Mouse (Mus musculus) common myeloid progenitor, adult 5-6 weeks (primary cell): ENCODE data around the gene Ptdss2. TPM values are rescaled to one million over a fixed set of nuclear protein-coding genes. Genes with fewer than 3 reads are reported as not detected.
A peak's percentile ranks its signal among the peaks of the same experiment; 100 is the strongest.

Source experiments
- ATAC-seq: replicated peaks from 2 replicates; pipeline ENCODE4 v1.8.0; 2016; ENCODE audit warnings: low read depth, mild to moderate bottlenecking, moderate TSS enrichment, inconsistent platforms; ENCODE audit not compliant: poor library complexity, severe bottlenecking
- total RNA-seq: library from RNA; stranded (forward); fragments of 200-1000, 187-1606 nt; gene quantifications from 2 replicates; pipeline ENCODE4 v1.2.3, GENCODE M21; 2017

Ptdss2 gene
- 12.8 and 16.6 TPM in 2 replicates for total RNA-seq

DNA sequence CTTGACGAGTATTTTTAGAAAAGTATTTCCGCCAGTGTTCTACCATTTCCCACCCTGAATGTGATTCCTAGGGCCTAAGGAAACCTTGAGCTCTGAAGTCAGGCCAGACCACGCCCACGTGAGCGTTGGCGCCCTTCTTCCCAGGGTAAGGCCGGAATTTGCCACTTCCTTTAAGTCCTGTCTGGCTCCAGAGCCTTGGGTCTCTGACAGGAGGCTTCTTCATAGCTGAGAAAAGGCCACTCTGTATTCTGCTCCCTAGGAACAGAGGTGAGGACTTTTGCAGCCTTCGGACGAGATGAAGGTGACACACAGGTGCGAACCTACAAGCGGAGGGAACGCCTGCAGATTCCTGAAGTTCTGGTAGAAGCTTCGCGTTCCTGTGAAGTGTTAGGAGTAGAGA lies at the start of gene Ptdss2:
Ptdss2 (plus strand) TSS at position 138 of the 400 bp plus-strand sequence.
- 0 out of 2 replicates have a peak, but pooled peaks have one; percentile 5 for ATAC-seq

DNA sequence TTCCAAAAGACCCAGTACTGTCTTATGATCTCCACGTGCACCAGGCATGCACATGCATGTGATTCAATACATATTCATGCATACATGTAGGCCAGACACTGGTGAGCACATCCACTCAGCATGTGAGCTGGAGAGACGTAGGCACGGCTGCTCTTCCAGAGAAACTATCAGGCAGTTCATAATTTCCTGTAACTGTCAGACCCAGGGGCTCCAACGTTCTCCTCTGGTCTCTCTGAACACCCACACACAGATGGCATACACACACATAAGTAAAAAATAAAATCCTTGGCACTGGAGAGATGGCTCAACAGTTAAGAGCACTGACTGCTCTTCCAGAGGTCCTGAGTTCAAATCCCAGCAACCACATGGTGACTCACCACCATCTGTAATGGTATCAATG lies 48.4 kb upstream of the Ptdss2 start:
- ATAC-seq, result no peak

DNA sequence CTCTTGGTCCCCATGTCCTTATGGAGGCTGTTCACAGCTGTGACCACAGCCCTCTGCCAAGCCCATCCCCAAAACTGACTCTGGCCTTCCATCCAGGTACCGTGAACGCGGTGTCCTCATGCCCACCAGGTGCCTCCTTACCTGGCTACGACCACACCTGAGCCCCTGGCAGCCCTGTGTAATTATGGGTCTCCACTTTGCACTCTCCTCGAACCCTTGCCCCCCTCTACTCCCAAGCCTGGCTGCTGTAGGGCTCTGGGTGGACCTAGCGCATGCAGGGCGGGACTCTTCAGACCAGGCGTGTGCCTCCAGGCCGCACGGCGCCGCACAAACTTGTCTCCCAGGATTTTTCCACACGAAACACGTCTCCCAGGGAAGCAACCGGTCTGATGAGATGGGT lies 44.3 kb upstream of the Ptdss2 start, which contains the start of gene Pkp3:
Pkp3 (plus strand) TSS at position 378 of the 400 bp plus-strand sequence.
- no peak for ATAC-seq

GRCm38 (mm10) chr7:141078876-141079275 lies 43.3 kb upstream of the Ptdss2 start:
- ATAC-seq, result no peak

- ATAC-seq, result no peak
Observed at GRCm38 (mm10) chr7:141079481-141080449, 42.4 kb upstream of the Ptdss2 start.

- ATAC-seq, result peak; percentile 55
Observed at GRCm38 (mm10) chr7:141087894-141088293, 34.3 kb upstream of the Ptdss2 start.

GRCm38 (mm10) chr7:141088473-141088872 lies 33.7 kb upstream of the Ptdss2 start:
- ATAC-seq, result peak; percentile 40

GRCm38 (mm10) chr7:141090228-141090627 lies 32.0 kb upstream of the Ptdss2 start:
- ATAC-seq, result no peak

DNA sequence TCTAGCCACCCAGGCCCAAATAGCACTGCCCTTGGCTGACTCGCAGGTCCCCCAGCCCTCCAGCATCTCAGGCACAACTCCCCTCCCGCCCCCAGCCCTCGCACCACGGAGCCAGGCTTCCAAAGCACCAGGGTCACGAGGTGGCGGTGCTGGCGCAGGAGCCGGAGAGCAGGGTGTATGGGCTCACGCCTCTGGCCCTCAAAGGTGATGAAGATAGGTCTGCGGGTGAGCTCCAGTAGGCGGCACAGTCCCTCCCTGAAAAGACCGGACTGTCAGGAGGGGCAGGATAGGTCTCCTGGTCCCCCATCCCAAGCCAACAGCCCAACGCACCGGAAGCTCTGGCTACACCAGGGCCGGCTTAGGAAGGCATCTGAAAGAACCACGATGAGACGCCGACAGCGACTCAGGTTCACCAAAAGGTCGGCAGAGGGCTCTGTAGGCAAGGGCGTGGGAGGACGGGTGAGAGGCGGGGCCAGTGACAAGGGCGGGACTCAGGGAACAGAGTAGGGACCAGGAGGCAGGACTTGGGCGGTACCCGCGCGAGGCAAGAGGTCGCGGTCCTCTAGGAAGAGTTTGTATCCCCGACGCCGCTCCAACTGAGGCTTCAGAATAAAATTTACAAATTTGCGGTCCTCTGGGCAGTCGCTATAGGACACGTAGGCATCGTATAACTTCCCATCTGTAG lies 30.0 kb upstream of the Ptdss2 start:
- peak; percentile 73 for ATAC-seq

DNA sequence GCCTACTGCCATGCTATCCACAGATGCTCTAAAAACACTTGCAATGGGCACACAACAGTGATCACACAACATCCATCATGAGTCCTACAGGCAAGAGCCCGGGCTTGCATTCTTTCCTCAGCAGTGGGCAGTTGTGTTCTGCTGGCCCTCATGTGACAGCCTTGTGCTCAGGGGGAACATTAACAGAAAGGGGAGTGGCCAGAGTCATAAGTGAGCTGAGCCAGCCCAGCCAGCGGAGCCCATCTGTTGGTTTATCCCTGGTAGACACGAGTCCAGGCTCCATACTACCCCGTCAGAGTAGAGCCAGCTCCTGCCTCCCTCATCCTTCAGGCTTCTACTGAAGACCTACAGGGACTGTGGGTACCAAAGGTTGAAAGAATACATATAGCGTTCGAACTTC lies 28.2 kb upstream of the Ptdss2 start:
- ATAC-seq, result no peak

DNA sequence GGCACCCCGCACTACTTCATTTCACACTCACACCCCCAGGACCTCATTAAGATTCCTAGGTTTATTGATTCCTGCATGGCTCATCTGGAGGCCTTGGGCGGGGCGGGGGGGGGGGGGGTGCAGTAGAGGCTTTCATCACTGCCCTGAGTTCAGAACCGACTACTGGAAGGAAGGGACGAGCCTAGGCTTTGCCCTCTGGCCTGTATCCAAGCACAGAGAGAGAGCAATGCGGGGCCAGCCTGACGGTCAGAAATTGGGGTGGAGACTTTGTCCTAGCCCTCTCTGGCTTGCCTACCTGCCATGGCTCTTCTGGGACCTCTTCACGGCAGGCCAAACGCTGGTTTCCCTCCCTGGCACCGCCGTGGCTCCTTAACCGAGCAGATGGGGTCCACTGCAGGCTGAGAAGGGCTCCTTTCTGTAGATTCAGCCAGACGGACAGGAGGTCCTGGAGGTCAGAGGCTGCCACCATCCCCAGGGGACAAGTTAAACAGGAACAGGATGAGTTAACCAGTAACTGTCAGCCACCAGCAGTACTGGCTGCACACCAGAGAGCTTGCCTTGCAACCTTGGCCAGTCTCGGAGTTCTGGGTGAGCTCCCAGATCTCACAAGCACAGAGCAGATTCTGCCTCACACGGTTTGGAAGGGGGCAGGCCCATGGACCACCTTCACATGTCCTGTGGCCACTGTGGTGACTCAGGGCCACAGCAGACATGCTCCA lies 27.5 kb upstream of the Ptdss2 start:
- no peak for ATAC-seq

GRCm38 (mm10) chr7:141096021-141096420 lies 26.2 kb upstream of the Ptdss2 start:
- no peak for ATAC-seq

GRCm38 (mm10) chr7:141096649-141097056 lies 25.5 kb upstream of the Ptdss2 start:
- peak; percentile 76 for ATAC-seq

DNA sequence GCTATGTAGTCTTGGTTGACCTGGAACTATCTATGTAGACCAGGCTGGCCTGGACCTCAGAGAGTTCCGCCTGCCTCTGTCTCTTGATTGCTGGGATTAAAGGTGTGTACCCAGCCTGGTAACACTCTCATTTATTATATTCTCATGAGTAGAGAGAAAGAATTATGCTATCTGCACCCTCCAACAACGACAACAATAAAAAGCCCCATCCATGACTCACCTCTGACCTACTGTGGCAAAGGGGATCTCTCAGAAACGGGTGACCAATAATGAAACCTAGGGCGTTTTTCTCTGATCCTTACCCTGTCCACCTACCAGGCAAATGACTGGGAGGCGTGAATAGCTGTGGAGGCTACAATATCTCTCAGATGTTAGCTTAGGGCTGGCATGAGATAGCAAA lies 25.0 kb upstream of the Ptdss2 start:
- no peak for ATAC-seq

DNA sequence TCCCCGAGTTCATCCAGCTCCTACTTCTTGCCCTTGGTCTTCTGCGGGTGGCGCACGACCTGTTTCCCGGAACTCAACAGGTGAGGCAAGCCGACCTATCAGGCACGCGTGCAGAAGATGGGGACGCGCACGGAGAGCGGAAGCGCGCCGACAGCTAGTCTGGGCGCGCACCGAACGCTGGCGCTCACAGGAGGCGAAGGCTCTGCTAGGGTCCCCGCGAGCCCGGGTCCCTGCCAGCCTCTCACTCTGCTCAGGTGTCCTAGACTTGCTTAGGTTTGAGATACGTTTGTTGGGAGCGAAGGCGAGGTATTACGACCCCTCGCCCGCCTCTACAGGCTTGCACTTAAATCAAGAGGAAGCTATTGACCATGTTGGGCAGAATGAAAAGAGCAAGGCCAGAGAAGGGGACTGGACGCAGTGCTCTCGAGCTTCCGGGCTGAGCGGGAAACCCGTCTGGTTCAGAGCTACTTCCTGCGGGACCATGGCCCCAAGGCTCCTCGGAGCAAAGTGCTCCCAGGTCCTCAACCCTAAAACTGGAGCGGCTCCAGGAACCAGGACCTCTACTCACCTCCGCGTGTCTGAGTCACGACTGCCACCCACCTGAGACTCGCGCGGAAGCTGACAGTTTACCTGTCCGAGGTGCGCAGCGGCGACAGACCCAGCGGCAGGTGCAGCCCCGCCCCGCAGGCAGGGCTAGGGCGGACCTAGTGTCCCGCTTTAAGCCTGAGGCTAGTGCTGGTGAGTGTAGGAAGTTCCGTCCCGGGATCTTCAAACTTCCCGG lies 22.1 kb upstream of the Ptdss2 start, which contains the start of gene Sigirr:
Sigirr (minus strand) TSS at position 662 of the 781 bp plus-strand sequence.
- ATAC-seq, result peak; percentile 39; the same call in 1 of the 2 replicates

DNA sequence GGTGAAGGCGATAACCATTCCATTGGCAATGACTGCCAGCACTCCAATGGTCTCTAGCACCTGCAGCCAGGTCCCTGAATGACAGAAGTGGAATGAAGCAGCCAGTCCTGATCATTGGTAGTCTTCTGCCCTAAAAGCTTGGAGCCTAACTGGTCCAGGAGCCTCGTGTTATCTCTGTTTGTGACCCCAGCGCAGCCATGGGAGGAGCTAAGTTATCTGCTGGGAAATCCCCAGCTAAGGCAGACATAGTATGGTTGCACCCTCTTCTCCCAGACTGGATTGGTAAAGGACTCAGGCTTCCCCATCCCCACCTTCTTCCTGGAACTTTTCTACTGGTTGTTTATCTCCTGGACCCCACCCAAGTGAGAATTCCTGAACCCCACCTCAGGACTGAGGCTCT lies 19.0 kb upstream of the Ptdss2 start:
- ATAC-seq, result no peak

DNA sequence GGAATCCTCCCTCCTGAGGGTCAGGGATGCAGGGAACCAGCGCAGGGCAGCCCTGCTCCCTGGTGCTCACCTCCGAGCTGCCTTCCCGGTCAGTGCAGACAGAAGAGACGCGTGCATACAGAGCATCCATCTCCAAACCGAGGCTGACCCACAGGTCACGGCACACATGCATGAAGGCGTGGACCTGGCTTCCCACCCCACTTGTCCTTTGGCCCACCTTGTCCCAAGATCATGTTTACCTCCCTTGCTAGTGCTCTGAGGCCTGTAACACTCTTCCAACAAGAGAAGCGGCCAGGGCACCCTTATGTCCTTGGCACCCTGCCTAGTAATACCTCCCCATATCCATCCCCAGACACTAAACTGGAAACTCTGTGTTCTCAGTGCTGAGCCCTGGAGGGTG lies 6.3 kb upstream of the Ptdss2 start:
- ATAC-seq, result no peak

GRCm38 (mm10) chr7:141117636-141118035 lies 4.5 kb upstream of the Ptdss2 start, which contains the start of gene Ano9:
Gene Ano9 (minus strand): TSS chr7:141117806.
- no peak for ATAC-seq

GRCm38 (mm10) chr7:141119487-141119886 lies 2.7 kb upstream of the Ptdss2 start:
- ATAC-seq, result no peak
